Mouse (Mus musculus) E14TG2a.4 (cell line): Measurements from ENCODE around the gene Tnrc6a.

ENCODE experiments used
- CTCF ChIP-seq: conservative IDR thresholded peaks from 2 replicates; pipeline ENCODE4 v1.5.1; 2014; ENCODE audit warnings: low read length
- NANOG ChIP-seq: IDR thresholded peaks from 2 replicates; pipeline ENCODE4 v1.6.1; 2014; ENCODE audit warnings: borderline replicate concordance, low read length, mixed read lengths
- POU5F1 ChIP-seq: IDR thresholded peaks from 2 replicates; pipeline ENCODE4 v1.6.1; 2014; ENCODE audit warnings: low read length, borderline replicate concordance

DNA sequence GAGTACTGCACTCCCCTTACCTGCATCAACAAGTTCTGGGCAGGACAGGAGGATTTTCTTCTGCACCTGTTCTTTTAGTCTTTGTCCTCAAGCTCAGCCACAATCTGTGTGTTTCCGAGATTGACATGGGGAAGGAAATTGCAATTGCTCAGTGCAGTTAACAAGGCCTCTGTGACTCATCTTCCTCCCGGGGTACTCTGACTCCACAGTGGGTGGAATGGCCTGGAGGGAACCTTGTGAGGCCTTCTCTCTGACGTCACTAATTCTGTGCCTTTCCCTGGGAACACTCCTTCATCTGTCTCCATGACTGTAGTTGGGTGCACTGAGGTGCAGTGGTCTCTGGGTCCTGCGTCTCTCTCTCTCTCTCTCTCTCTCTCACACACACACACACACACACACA, 41.4 kb upstream of the Tnrc6a start:
- TF ChIP-seq CTCF (no peak), NANOG (no peak), POU5F1 (no peak)
